Mouse (Mus musculus): ENCODE data around the gene Zfp90.
"Not testable (repeated sequence)": the region's sequence is repeated elsewhere in the genome, so short reads cannot be mapped to it uniquely, and the experiment has no call there.

The Zfp90 gene

DNA sequence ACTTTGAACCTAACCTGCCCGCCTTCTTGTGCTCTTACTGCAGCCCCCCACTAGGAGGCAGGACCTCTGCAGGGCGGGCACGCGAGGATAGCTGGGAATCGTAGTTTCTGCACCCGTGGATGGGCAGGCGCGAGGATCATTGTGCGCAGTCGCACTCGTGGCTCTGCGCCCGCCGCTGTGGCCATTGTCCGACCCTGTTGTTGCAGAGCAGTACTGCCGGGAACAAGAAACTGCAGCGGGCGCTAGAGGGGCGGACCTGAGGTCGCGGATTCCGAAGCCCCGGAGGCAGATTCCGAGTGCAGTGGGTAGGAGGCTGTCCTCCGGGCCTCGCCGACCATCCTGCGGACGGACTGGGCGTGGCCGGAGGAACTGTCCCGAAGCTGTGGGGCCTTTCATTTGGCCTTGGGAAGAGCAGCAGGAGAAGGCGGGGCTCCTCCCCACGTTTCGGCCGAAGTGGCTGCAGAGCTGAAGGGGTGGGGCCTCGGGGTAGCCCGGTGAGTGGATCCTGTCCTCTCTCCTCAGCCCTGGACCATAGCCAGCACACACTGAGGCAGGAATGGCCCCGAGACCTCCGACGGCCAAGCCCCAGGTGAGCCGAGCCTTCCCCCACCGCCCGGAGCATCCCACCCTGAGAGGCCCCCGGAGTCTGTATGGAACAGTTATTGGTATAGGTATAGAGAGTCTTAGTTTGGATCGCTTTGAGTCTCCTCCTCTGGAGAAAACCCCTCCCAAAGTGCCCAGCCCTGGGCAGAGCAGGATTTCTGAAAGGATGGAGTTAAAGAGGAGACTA is at the start of gene Zfp90:
Zfp90 (plus strand) TSS at position 146 of the 790 bp plus-strand sequence.
- DNase-seq (ENCODE audit: low spot score in 2 of 2): peak; percentile 74 to 90

- peak in 1 of 2 experiments; percentile 30 for DNase-seq (ENCODE audit: low spot score in 2 of 2)
These were observed 46.6 kb upstream of the Zfp90 start for GRCm38 (mm10) chr8:106368501-106368900.

DNA sequence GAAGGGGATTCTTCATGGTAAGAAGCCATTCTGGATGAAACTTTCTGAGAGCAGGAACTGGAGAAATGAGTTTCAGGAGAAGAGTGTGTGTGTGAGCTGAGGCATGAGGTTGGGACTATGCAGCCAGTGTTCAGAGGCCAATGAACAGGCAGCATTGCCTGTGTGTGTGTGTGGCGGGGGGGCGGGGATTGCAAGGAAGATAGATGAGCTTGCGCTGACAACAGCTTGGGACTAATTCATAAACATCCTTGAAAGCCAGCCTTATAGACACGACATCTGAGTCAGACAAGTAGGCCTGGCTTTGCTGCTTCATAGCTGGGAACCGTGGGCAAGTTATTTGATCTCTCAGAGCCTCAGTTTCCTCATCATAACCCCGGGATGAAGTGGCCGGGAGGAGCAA is 46.1 kb upstream of the Zfp90 start:
- DNase-seq (ENCODE audit: low spot score in 2 of 2): no peak

GRCm38 (mm10) chr8:106375957-106376356 is 39.2 kb upstream of the Zfp90 start:
- DNase-seq (ENCODE audit: low spot score in 2 of 2): no peak

DNA sequence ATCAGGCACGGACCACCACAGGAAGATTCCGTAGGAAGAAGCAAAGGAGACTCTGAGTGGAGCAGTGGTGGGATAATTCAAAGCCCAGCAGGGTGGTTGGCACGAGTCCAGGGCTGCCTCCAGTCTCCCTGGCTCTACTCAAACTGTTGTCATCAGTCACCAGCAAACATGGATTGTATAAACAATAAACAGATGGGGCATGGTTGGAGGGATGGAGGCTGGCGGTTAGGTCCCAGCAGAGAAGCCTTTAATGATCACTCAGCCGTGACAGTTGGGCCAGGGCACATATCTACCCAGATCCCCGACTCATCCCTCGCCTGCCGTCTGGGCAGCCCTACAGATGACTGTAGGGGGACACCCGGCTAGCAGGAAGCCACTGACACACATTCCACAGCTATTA is 38.3 kb upstream of the Zfp90 start:
- no peak for DNase-seq (ENCODE audit: low spot score in 2 of 2)

GRCm38 (mm10) chr8:106378501-106379048 is 36.6 kb upstream of the Zfp90 start:
- no peak for DNase-seq (ENCODE audit: low spot score in 2 of 2)

GRCm38 (mm10) chr8:106379357-106379756 is 35.8 kb upstream of the Zfp90 start:
- no peak for DNase-seq (ENCODE audit: low spot score in 2 of 2)

DNA sequence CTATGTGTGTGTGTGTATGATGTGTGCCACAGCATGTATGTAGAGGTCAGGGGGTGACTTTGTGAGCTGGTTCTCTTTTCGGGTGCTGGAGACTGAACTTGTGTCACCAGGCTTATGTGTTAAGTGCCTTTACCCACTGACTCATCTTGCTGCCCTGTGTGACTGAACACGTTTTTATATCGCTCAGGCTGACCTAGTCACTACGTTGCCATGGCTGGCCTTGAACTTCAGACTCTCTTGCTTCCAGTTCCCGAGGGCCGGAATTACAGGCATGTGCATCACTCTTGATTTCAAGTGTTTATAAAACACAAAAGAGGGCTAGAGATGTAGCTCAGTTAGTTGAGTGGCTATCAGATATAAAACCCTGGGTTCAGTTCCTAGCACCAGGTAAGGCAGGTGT is 34.1 kb upstream of the Zfp90 start:
- no peak for DNase-seq (ENCODE audit: low spot score in 2 of 2)

DNA sequence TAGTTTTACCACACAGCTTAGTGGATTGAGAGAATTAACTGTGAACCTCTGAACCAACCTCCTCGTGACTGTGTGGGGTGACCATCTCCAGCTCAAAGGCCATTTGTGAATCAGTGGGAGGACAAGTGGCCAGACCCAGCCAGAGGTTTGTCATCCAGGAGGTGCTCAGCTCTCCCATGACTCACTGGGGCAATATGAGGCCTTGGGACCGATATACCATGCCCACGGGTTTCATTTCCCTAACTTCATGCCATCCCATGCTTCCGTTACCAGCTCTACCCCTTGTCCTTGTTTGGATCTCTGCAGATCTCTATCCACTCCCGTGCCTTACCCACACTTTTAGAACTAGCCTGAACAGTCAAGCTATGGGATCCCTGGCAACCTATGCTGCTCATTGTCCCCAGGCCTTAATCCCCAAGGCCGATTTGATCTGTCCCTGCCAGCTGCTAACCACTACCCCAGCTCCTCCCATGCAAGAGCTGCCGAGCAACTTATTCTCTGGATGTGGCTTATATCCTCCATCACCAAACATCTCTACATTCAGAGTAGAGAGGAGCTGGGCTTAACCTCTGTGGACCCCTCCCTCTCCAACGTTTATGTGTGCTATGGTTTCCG is 27.2 kb upstream of the Zfp90 start:
- no peak for DNase-seq (ENCODE audit: low spot score in 2 of 2)

GRCm38 (mm10) chr8:106394493-106394892 is 20.6 kb upstream of the Zfp90 start:
- DNase-seq (ENCODE audit: low spot score in 2 of 2): no peak

DNA sequence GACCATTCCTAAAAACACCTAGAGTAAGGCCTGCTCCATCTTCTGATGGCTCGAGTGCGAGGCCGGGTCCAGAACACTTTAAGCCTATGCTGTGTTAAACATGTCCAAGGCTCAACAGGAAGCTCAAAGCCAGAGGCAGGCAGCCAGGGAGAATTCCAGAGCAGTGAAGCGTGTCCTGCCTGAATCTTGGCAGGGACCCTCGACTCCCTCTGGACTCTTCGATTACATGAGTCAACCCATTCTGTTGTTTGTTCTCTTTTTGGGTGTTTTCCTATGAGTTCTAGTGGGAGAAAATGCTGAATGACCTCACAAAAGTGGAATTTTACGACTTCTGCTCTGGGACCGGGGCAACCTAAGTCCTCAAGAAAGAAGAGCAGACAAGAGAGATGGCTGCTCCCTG is 15.4 kb upstream of the Zfp90 start:
- DNase-seq (ENCODE audit: low spot score in 2 of 2): no peak

GRCm38 (mm10) chr8:106400181-106400580 is 14.9 kb upstream of the Zfp90 start:
- DNase-seq (ENCODE audit: low spot score in 2 of 2): no peak

- DNase-seq (ENCODE audit: low spot score in 2 of 2): peak; percentile 44 to 74
These were observed 11.7 kb upstream of the Zfp90 start for GRCm38 (mm10) chr8:106403246-106403933.

GRCm38 (mm10) chr8:106404825-106405224 is 10.3 kb upstream of the Zfp90 start:
- no peak for DNase-seq (ENCODE audit: low spot score in 2 of 2)

DNA sequence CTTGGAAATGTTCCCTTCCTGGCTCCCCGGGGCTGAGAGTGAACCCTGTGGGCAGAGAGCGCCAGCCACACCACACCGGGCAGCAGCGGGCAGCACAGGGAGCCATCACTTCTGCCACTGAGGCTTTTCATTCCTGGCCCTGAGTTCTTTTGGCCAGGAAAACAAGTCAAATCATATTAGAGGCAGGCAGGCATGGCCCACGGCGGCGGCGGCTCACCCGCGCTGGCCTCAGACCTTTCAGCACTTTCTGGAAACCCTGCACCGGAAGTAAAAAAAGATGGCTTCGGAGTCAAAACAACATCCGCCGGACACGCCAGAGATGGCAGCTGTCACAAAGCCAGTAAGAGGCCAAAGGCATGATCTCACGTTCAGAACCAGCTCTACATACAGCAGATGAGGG is 9.3 kb upstream of the Zfp90 start:
- DNase-seq (ENCODE audit: low spot score in 2 of 2): no peak

- DNase-seq (ENCODE audit: low spot score in 2 of 2): no peak
These were observed 5.1 kb upstream of the Zfp90 start for GRCm38 (mm10) chr8:106410055-106410454.

DNA sequence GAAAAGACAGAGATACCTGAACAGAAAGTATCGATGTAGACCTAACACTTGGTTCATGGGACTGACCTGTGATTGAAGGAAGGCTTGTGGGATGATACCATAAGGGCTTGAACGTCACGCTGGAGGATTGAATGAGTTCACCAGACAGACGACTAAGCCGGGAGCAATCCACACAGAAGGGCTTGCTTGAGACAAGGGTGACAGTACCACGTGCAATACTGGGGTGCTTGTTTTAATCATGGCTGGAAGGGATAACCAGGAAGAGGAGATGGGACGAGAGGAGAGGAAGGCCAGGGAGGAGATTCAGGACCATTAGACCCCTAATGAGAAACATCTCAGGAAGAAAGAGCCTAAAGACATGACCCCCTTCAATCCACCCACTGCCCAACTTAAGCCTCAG is 4.6 kb upstream of the Zfp90 start:
- DNase-seq (ENCODE audit: low spot score in 2 of 2): no peak

DNA sequence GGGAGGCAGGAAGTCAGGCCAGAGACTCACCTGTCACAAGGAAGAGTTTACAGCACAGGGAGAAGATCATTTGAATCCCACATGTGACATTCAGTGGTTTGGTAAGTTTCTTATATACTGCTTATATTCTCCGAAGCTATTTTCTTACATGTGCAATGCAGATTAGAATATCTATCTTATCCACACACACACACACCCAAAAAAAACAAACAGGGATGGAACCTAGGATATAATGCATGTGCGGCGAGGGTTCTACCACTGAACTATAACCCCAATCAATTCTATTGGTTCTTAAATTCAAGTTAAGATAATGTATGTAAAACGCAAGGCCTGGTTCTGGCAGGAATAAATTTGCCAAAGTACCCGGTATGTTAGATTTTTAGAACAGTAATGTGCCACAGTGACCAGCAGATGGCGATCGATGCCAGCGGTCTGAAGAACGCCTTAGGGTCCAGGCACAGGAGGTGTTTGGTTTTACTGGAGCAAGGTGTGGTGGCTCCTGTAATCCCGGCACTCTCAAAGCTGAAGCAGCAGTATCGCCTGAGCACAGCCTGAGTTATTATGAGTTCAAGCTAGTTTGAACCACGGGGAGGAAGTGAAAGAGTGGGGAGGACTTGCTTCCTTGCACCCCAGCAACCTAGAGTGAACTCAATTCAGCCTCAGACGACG is 3.2 kb upstream of the Zfp90 start:
- DNase-seq (ENCODE audit: low spot score in 2 of 2): peak; percentile 54 to 78

GRCm38 (mm10) chr8:106417692-106418091 is 2.6 kb downstream of the Zfp90 start:
- DNase-seq (ENCODE audit: low spot score in 2 of 2): no peak

GRCm38 (mm10) chr8:106431088-106431487 is 16.0 kb downstream of the Zfp90 start:
- no peak for DNase-seq (ENCODE audit: low spot score in 2 of 2)

- not testable (repeated sequence) for DNase-seq (ENCODE audit: low spot score in 2 of 2)
These were observed 16.8 kb downstream of the Zfp90 start for GRCm38 (mm10) chr8:106431952-106432351.

Measured in spleen, postnatal 10 days (tissue).